In genomic region chr1:184897350-184897749, GRCm38 (mm10) we compare ENCODE assay signal across 23 mouse cellular contexts. TPM values are rescaled to one million over a fixed set of nuclear protein-coding genes. Genes with fewer than 3 reads are reported as not detected.
DNase-seq lines count a peak whose midpoint lies in the region; ATAC-seq lines count a peak whose summit lies in the region.
"Had no signal": no experiment of that assay in that cellular context is flagged by ENCODE, and none has a peak within 500 bp of the region (broad histone marks: within the 10 kb centered on the region; RNA-seq: fewer than 3 reads in every experiment).

No protein-coding gene starts in this region.

- WGBS in embryonic facial prominence, embryonic 11.5 days: 60% methylated on average over 16 of the region's 16 CpGs
- 70% methylated on average over 16 of the region's 16 CpGs for WGBS in embryonic facial prominence, embryonic 10.5 days
- 54% methylated on average over 16 of the region's 16 CpGs for WGBS in kidney, embryonic 15.5 days
- WGBS in embryonic facial prominence, embryonic 13.5 days: 52% methylated on average over 16 of the region's 16 CpGs

- no peaks in the 10 kb centered on the region for H3K4me1 ChIP-seq in embryonic facial prominence, embryonic 11.5 days (ENCODE audit: control insufficient read depth, insufficient read depth, low read length)
- H3K4me1 ChIP-seq in embryonic facial prominence, embryonic 10.5 days: peaks cover 9% of the 10 kb centered on the region
- no peaks in the 10 kb centered on the region for H3K4me1 ChIP-seq in kidney, embryonic 15.5 days
- peaks cover 8% of the 10 kb centered on the region for H3K4me1 ChIP-seq in embryonic facial prominence, embryonic 13.5 days
- H3K4me1 ChIP-seq: forebrain, embryonic 15.5 days; heart, embryonic 13.5 days; hindbrain, embryonic 13.5 days had no signal

- no peaks in the 10 kb centered on the region for H3K36me3 ChIP-seq in embryonic facial prominence, embryonic 11.5 days (replicated peaks; ENCODE audit: control insufficient read depth, insufficient read depth, low read depth, low read length)
- H3K36me3 ChIP-seq in embryonic facial prominence, embryonic 10.5 days (replicated peaks): peaks cover 30% of the 10 kb centered on the region
- H3K36me3 ChIP-seq in kidney, embryonic 15.5 days: no peaks in the 10 kb centered on the region
- peaks cover 21% of the 10 kb centered on the region for H3K36me3 ChIP-seq in embryonic facial prominence, embryonic 13.5 days
- H3K36me3 ChIP-seq: G1E had no signal

- peak; percentile 44; the same call in 1 of the 2 replicates for ATAC-seq in embryonic facial prominence, embryonic 11.5 days (replicated peaks; ENCODE audit: insufficient number of reproducible peaks, low FRiP score, low TSS enrichment, low read depth)
- 0 out of 2 replicates have a peak, but pooled peaks have one; percentile 66 for ATAC-seq in kidney, embryonic 15.5 days (replicated peaks; ENCODE audit: low FRiP score)
- ATAC-seq in embryonic facial prominence, embryonic 13.5 days (ENCODE audit: insufficient number of reproducible peaks, insufficient read depth, low FRiP score, low TSS enrichment, low read depth): no peak
- ATAC-seq: forebrain, embryonic 15.5 days; hindbrain, postnatal 0 days had no signal

- no peak overlapping the region for H3K27ac ChIP-seq in embryonic facial prominence, embryonic 11.5 days (replicated peaks; ENCODE audit: low read depth, low read length)
- no peak overlapping the region for H3K27ac ChIP-seq in embryonic facial prominence, embryonic 10.5 days (replicated peaks)
- no peak overlapping the region for H3K27ac ChIP-seq in kidney, embryonic 15.5 days
- no peak overlapping the region for H3K27ac ChIP-seq in embryonic facial prominence, embryonic 13.5 days
- H3K27ac ChIP-seq: embryonic facial prominence, embryonic 12.5 days; forebrain, embryonic 15.5 days; heart, embryonic 13.5 days; hindbrain, embryonic 13.5 days; hindbrain, postnatal 0 days had no signal

- H3K9me3 ChIP-seq in embryonic facial prominence, embryonic 11.5 days (replicated peaks; ENCODE audit: control insufficient read depth, low read length): no peaks in the 10 kb centered on the region
- no peaks in the 10 kb centered on the region for H3K9me3 ChIP-seq in embryonic facial prominence, embryonic 10.5 days
- no peaks in the 10 kb centered on the region for H3K9me3 ChIP-seq in kidney, embryonic 15.5 days (replicated peaks)
- H3K9me3 ChIP-seq in embryonic facial prominence, embryonic 13.5 days: no peaks in the 10 kb centered on the region
- H3K9me3 ChIP-seq: embryonic facial prominence, embryonic 12.5 days; forebrain, embryonic 15.5 days; G1E; heart, embryonic 13.5 days; hindbrain, embryonic 13.5 days had no signal

- no peak overlapping the region for H3K4me3 ChIP-seq in embryonic facial prominence, embryonic 11.5 days (ENCODE audit: low read depth, low read length)
- no peak overlapping the region for H3K4me3 ChIP-seq in embryonic facial prominence, embryonic 10.5 days
- no peak overlapping the region for H3K4me3 ChIP-seq in kidney, embryonic 15.5 days (replicated peaks)
- no peak overlapping the region for H3K4me3 ChIP-seq in embryonic facial prominence, embryonic 13.5 days
- H3K4me3 ChIP-seq: embryonic facial prominence, embryonic 12.5 days; forebrain, embryonic 15.5 days; heart, embryonic 13.5 days; hindbrain, embryonic 13.5 days had no signal

- peak; percentile 15 for DNase-seq in embryonic facial prominence, embryonic 11.5 days (ENCODE audit: low spot score)
- no peak for DNase-seq in embryonic facial prominence, embryonic 10.5 days (ENCODE audit: low spot score)
- DNase-seq in kidney, postnatal 4 days: no peak
- peak; percentile 19 for DNase-seq in ES-CJ7 (ENCODE audit: low read depth, low spot score)
- no peak for DNase-seq in right cerebral cortex, postnatal 4 days
- no peak for DNase-seq in left cerebral cortex, adult 9 months (ENCODE audit: low spot score in 2 of 2)
- DNase-seq: adrenal gland, adult 8-10 months; adrenal gland, postnatal 36 days; cerebellum, adult 2 months; cerebellum, postnatal 10 days; gastrocnemius, postnatal 25 days; heart, adult 11 months; heart, postnatal 36 days; kidney, adult 11 months had no signal

- no peak overlapping the region for H3K9ac ChIP-seq in embryonic facial prominence, embryonic 11.5 days (replicated peaks; ENCODE audit: low read length)
- H3K9ac ChIP-seq in kidney, embryonic 15.5 days: no peak overlapping the region
- no peak overlapping the region for H3K9ac ChIP-seq in embryonic facial prominence, embryonic 13.5 days
- H3K9ac ChIP-seq: embryonic facial prominence, embryonic 12.5 days; forebrain, embryonic 15.5 days; heart, embryonic 13.5 days; hindbrain, embryonic 13.5 days had no signal

- no peaks in the 10 kb centered on the region for H3K27me3 ChIP-seq in embryonic facial prominence, embryonic 11.5 days (ENCODE audit: control insufficient read depth, insufficient read depth, low read length)
- no peaks in the 10 kb centered on the region for H3K27me3 ChIP-seq in embryonic facial prominence, embryonic 10.5 days (replicated peaks; ENCODE audit: low read depth, poor library complexity, severe bottlenecking)
- H3K27me3 ChIP-seq in kidney, embryonic 15.5 days: no peaks in the 10 kb centered on the region
- H3K27me3 ChIP-seq in embryonic facial prominence, embryonic 13.5 days: no peaks in the 10 kb centered on the region
- H3K27me3 ChIP-seq: embryonic facial prominence, embryonic 12.5 days; forebrain, embryonic 15.5 days; heart, embryonic 13.5 days; hindbrain, embryonic 13.5 days had no signal

- H3K4me2 ChIP-seq in embryonic facial prominence, embryonic 11.5 days (ENCODE audit: low read depth, low read length): no peak overlapping the region
- no peak overlapping the region for H3K4me2 ChIP-seq in kidney, embryonic 15.5 days
- H3K4me2 ChIP-seq in embryonic facial prominence, embryonic 13.5 days: peak overlapping the region; percentile 15; the same call in 1 of the 2 replicates
- H3K4me2 ChIP-seq: embryonic facial prominence, embryonic 12.5 days; forebrain, embryonic 15.5 days; heart, embryonic 13.5 days; hindbrain, embryonic 13.5 days had no signal

RNA-seq across cellular contexts. Expression of gene C130074G19Rik, which starts 14.3 kb away (rescaled TPM):
- 0.67 and 0.72 TPM in 2 replicates for polyA plus RNA-seq in embryonic facial prominence, embryonic 11.5 days (2014; fragmentation: Nextera tagmentation; extraction: Ambion mirVana)
- polyA plus RNA-seq in embryonic facial prominence, embryonic 10.5 days (2016; fragmentation: Nextera tagmentation; extraction: Ambion mirVana): 0.49 and 0.64 TPM in 2 replicates
- 2.3 and 2.7 TPM in 2 replicates for polyA plus RNA-seq in kidney, embryonic 15.5 days (2015; fragmentation: Nextera tagmentation; extraction: Ambion mirVana)
- 1.4 and 1.6 TPM in 2 replicates for polyA plus RNA-seq in embryonic facial prominence, embryonic 13.5 days (2015; fragmentation: Nextera tagmentation; extraction: Ambion mirVana)
- polyA plus RNA-seq: C2C12, G1E had no signal

RNA-seq across cellular contexts. Expression of gene Marc2, which starts 51.1 kb away (rescaled TPM):
- polyA plus RNA-seq in embryonic facial prominence, embryonic 11.5 days (2014; fragmentation: Nextera tagmentation; extraction: Ambion mirVana): 118 and 125 TPM in 2 replicates
- polyA plus RNA-seq in embryonic facial prominence, embryonic 10.5 days (2016; fragmentation: Nextera tagmentation; extraction: Ambion mirVana): 78.9 and 82.0 TPM in 2 replicates
- 185 and 196 TPM in 2 replicates for polyA plus RNA-seq in kidney, embryonic 15.5 days (2015; fragmentation: Nextera tagmentation; extraction: Ambion mirVana)
- 164 and 216 TPM in 2 replicates for polyA plus RNA-seq in embryonic facial prominence, embryonic 13.5 days (2015; fragmentation: Nextera tagmentation; extraction: Ambion mirVana)

Comparison
In these comparisons a context has a peak if more than half of its experiments do, and no peak if none do; other contexts are left out.
1. DNase-seq: peak in embryonic facial prominence, embryonic 11.5 days (single experiment) and ES-CJ7 (single experiment); none in embryonic facial prominence, embryonic 10.5 days (single experiment), kidney, postnatal 4 days (0 of 2), right cerebral cortex, postnatal 4 days (single experiment) and left cerebral cortex, adult 9 months (0 of 2).